Mouse (Mus musculus): Measurements from ENCODE around the gene S100a6.

S100a6 gene

DNA sequence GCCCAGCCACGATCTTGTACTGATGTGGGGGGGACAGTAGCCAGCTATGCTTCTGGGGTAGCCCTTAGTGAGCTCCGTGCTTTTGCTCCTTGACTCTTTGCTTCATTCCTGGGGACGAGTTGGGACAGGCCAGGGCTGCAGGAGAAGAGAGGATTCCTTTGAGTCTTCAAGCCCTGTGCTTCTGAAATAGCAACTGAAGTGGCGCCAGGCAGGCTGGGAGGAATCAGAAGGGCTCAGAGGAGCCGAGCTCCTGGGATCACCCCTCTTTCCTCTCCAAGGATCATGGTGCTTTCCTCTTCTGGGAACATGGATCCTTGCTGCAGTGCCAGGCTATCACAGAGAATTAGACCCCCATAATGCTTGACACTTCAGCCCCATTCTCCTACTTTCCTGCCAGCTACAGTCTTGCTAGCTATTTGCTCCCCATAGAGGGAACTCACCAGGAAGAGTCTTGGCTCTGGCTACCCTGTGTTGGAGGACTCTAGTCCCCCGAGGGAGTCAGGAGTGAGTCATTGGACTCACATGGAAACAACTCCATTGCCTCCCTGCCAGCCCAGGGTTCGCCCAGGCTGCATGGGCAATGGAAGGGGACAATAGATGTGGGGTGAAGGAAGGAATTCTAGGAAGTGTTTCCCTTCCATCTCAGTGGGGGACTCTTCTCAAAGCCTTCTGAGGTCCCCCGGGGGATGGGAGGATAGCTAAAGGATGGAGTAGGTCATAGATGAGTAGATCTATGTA, 12.1 kb upstream of the S100a6 start:
- DNase-seq (ENCODE audit: low spot score) = no peak

DNA sequence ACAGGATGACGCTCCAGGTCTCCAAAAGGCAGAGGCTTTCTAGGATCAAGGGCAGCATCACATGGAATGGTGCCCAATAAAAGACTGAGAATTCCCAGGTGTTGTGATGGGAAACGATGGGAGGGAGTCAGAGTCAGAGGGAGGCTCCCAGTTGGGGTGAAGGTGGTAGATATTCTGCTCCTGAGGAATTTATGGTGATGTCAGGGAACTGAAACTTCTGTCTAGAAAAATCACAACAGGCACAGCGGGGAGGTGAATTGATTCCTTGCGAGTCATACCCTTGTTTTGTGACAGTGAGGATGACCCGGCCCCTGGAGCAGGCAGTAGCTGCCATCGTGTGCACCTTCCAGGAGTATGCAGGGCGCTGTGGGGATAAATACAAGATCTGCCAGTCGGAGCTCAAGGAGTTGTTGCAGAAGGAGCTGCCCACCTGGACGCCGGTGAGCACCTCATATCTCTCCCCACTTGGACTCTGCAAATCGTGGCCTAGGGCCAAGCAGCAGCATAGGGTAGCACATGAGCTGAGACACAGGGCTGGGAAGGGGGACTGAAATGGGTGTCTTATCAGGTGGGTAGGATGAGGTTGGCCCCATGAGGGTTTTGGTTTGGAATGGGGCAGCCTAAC, 11.1 kb upstream of the S100a6 start, which contains the start of gene Gm42674:
Gene Gm42674 (plus strand): TSS at position 419 of the 625 bp plus-strand sequence.
- DNase-seq (ENCODE audit: low spot score) = no peak

DNA sequence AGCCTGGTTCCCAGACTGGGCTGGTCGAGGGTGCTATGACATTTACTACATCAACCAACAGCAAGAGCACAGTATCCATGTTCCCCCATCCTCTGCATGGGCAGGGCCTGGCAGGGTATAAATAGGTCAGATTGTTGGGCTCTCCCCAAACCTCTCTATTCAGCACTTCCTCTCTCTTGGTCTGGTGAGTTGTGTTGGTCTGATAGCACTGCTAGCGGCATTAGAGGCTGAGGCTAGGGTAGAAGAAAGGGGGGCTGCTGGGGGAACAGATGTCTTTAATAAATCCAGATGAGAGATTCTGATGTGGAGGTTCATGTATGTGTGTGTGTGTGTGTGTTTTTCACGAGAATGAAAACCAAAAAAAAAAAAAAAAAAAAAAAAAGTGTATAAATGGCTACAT, 9.1 kb upstream of the S100a6 start, which contains the start of gene S100a4:
Gene S100a4 (plus strand): TSS at position 149 of the 400 bp plus-strand sequence.
- no peak for DNase-seq (ENCODE audit: low spot score)

DNA sequence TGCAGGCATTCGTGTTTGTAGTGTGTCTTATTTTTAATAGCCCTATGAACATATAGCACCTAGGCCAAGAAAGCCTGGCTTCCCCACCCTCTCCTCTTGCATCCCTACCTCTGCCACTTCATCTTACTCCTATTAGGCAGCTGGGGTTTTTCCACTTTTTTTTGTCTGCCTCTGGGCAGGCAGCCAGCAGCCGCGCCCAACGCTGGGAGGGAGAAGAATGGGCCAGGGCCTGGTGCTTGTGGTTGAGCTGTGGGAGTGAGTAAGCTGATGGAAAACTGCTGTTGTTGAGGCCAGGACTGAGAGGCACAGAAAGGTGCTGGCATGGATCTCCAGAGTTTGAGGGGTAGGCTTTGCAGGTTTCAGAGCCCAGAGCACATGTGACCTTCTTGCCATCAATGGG, 8.3 kb upstream of the S100a6 start:
- DNase-seq (ENCODE audit: low spot score) = no peak

DNA sequence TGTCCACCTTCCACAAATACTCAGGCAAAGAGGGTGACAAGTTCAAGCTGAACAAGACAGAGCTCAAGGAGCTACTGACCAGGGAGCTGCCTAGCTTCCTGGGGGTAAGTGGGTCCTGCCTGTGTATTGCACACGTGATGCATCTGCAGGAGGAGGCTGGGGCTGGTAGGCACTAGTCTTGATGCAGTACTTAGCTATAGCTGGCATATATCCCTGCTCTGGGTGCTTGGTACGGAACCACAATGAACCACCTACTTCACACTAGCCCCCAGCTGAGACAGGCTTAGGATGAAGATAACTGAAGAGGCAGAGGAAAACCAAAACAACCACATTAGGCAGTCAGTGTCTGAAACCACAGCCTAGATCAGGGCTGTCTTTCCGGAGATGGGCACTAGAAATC, 7.6 kb upstream of the S100a6 start:
- DNase-seq (ENCODE audit: low spot score) = peak; percentile 38

DNA sequence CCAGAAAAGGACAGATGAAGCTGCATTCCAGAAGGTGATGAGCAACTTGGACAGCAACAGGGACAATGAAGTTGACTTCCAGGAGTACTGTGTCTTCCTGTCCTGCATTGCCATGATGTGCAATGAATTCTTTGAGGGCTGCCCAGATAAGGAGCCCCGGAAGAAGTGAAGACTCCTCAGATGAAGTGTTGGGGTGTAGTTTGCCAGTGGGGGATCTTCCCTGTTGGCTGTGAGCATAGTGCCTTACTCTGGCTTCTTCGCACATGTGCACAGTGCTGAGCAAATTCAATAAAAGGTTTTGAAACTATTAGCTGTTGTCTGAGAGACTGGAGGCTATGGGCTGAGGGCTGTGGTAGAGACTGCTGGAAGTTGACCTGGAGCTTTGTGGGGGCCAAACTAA, 6.9 kb upstream of the S100a6 start:
- DNase-seq (ENCODE audit: low spot score) = no peak

DNA sequence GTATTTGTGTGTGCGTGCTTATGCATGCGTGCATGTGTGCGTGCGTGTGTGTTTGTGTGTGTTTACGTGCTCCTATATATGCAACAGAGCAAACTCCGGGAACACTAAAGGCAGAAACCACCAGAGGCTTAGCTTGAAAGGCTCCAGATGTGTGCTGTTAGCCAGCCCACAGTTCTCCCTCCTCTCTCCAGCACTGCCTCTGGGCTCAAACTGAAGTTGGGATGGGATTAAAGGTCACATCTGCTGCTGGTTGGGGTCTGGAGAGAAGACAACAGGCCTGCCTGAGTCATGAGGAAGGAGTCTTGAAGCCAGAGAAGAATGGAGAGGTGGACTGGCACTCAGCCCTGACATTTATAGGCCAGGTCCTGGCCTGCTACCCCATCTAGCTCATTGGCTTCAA, 6.5 kb upstream of the S100a6 start:
- DNase-seq (ENCODE audit: low spot score) = no peak

DNA sequence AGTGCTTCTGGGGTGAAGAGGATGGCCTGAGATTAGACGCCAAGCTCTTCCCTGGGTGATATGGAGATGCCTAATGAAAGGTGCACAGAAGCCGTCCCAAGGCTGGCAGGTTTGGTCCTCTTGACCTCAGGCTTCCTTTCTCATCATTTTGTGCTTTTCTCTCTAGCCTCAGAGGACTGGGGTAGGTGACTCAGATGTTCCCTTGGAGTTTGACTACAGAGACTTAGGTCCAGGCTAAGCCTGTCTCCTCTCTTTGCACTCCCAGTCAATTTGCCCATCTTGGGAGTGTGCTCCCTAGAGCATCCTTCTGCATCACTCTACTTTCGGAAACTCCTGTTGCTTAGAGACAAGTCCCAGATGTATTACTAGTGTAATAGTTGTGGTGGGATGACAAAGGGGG, 5.3 kb upstream of the S100a6 start:
- DNase-seq (ENCODE audit: low spot score) = no peak

DNA sequence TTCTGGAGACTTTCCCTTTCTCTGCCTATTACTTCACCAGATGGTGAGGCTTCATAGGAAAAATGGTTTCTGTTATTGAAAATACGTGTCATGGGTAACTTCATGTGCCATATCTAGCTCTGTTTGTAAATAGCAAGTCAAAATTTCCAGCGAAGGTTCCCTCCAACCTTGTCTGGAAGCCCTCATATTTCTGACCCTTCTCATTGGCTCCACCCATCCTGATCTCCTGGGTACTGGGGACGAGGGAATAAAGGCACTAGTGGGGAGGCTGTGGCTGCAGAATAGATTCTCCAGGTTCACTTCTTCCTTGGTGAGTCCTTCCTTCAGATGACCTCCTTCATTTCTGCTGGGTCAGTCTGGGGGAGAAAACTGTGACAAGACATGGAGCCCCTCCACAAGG, 4.5 kb upstream of the S100a6 start, which contains the start of gene S100a5:
Gene S100a5 (plus strand): TSS at position 301 of the 400 bp plus-strand sequence.
- DNase-seq (ENCODE audit: low spot score) = no peak

DNA sequence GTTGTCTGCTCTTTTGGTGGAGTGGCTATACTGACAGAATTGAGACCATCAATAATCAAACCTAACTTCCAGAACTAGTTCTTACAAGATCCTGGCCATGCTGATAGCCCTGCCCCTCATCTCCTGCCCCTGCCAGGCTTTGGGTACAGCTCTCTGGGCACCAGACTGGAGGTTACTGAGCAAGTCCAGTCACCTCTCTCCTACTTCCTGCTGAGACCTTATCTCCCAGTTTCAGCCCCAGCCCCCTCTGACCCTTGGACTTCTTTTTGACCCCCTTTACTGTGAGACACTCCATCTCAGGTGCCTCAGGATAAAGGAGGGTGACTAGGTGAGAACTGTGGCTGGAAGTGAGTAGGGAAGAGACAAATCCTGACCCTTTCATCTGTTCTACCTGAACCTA, 3.6 kb upstream of the S100a6 start:
- no peak for DNase-seq (ENCODE audit: low spot score)

DNA sequence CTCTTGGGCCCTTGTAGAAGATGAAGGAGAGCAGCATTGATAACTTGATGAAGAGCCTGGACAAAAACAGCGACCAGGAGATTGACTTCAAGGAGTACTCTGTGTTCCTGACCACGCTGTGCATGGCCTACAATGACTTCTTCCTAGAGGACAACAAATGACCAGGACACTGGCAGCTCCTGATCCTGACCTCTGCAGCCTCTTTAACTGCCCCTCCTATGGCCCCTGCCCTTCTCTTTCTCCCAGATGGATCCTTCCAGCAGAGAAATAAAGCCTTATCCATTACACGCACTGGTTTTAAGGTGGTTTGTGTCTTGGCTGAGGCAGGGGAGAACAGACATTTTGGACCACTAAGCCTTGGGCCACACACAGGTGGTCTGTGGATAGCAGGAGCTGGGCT, 1.2 kb upstream of the S100a6 start:
- DNase-seq (ENCODE audit: low spot score) = no peak

DNA sequence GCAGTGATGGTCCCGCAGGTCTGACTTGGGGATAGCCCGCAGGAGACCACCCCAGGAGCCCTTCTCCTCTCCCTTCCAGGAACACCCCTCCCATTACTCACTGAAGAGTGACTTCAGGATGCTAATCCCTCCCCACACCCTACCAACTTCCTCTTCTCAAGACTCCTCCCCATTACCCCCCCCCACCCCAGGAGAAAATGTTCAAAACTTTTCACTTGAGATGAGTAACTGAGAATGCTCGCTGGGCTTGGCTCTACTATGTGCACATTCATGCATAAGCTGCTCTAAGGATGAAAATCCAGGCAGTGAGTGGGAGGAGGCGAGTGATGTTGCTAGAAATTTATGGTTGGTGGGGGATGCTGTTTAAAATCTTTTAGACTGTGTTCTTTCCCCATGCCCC, 621 bp upstream of the S100a6 start:
- no peak for DNase-seq (ENCODE audit: low spot score)

DNA sequence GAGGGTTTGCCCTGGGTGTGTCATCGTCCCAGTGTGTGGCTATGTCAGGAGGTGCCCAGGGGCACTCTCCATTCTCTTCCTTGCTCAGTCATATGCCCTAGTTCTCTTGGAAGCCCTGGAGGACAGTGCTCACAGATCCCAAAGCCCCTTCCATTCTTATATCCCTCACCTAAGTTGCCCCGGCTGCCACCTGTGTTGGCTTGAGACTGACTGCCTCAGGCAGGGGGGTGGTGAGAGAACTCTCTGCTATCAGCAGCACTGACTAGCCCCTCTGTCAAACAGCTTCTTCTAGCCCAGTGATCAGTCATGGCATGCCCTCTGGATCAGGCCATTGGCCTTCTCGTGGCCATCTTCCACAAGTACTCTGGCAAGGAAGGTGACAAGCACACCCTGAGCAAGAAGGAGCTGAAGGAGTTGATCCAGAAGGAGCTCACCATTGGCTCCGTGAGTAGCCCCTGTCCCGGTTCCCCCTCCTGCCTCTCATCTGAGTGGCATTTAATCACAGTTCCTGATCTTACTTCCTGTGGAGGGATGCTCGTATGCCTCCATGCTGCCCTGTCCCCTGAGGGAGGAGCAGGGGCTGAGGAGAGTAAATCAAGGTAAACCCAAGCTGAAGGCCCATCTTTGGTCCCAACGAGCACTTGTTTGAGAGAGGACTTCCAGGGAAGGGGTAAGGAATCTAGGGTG, 922 bp downstream of the S100a6 start:
- DNase-seq (ENCODE audit: low spot score) = no peak

DNA sequence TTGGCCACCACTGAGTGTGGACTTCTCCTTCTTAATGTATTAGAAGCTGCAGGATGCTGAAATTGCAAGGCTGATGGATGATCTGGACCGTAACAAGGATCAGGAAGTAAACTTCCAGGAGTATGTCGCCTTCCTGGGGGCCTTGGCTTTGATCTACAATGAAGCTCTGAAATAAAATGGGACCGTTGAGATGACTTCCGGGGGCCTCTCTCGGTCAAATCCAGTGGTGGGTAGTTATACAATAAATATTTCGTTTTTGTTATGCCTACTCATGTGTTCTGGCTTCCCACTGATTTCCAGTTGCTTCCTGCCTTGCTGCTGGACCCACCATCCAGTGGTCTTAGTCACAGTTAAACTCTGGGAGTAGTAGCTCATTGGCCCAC, 1.5 kb downstream of the S100a6 start:
- no peak for DNase-seq (ENCODE audit: low spot score)

DNA sequence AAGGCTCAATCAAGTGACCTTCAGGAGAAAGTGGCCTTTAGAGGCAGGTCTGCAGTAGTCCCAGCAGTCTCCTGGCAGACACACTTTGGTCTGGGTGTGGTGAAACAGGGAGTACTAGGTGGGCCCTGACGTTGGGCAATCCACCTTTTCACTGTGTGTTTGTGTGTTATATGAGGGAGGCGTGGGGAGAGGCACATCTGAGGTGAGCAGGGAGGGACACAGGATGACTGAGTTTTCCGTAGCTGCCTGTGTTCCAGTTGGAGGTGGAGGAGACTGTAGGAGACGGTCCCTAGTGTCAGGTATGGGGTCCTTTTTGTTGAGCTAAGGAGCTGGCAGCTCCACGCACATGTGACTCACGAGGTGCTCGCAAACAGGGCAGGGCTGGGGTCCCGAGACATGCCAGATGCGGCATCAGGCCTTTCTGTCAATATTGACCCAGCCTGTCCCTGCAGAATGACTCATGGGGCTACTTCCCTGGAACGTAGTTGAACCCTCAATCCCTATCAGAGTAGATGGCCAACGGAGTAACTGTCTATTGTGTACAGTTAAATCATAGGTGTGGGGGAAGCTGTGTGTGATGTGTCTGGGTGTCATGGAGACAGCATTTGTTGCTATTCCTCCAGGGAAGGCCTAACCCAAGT, 2.0 kb downstream of the S100a6 start:
- no peak for DNase-seq (ENCODE audit: low spot score)

DNA sequence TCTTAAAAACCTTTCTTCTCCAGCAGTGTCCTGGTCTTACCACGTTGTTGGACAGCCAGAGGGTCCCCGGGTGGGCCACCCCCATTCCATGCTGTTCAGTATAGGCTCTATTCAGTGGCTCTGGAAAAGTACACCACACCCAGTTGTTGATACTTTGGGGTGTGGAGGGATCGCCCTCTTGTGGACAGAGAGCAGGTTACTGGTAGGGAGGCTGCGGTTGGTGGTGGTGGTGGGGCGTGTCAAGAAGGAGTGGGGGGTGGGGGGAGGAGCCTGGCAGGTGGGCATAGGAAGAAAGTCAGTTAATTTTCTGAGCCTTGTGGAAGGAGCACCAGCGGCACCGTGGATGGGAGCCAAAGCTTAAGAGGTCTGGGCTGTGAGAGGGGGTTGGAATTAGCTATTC, 2.7 kb downstream of the S100a6 start:
- DNase-seq (ENCODE audit: low spot score) = peak; percentile 77

DNA sequence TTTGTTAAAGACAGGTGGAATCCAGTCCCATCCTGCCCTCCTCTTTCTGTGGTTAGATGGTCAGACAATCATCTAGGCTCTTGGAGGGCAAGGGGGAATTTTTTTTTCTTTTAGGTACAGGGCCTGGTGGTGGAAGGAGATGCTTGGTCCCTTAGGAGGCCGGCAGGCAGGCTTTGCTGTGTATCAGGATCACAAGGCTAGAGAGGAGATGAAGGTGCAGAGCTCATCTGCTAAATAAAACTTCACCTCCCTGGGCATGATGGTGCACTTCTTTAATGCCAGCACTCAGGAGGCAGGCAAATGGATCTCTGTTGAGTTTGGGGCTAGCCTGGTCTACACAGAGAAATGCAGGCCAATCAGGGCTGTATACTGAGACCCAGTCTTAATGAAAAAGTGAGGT, 3.2 kb downstream of the S100a6 start:
- DNase-seq (ENCODE audit: low spot score) = no peak

DNA sequence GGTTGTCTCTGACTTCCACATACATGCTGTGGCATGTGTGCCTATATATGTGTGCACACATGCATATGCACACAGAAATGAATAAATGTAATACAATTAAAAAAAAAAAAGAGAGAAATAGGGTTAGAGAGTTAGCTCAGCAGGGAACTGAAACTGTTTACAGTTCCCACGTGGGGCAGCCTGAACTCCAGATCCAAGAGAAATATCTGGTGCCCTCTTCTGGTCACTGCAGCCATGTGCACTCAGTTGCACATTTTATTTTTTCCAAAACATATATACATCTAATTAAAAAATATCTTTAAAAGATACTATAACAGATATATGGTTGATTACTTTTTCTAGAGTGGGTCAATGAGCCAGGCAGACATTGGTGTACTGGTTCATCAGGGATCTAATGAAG, 4.9 kb downstream of the S100a6 start:
- DNase-seq (ENCODE audit: low spot score) = no peak

DNA sequence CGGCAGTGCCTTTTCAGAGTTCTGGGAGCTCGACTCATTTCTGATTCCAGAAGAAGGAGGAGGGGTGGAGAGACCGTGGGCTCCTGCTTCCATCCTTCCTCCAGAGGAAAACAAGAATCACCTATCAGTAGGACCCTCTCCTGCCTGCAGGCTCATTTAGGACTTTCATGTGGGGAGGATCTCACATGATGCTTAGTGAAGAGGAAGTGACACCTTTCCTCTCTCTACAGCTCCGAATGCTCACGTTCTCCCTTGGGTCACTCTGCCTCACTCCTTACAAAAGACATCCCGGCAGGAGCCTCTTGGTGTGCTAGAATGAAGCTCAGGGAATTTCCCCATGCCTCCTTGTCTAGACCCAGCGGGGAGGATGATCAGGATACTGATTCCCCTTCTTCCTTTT, 8.9 kb downstream of the S100a6 start:
- no peak for DNase-seq (ENCODE audit: low spot score)

DNA sequence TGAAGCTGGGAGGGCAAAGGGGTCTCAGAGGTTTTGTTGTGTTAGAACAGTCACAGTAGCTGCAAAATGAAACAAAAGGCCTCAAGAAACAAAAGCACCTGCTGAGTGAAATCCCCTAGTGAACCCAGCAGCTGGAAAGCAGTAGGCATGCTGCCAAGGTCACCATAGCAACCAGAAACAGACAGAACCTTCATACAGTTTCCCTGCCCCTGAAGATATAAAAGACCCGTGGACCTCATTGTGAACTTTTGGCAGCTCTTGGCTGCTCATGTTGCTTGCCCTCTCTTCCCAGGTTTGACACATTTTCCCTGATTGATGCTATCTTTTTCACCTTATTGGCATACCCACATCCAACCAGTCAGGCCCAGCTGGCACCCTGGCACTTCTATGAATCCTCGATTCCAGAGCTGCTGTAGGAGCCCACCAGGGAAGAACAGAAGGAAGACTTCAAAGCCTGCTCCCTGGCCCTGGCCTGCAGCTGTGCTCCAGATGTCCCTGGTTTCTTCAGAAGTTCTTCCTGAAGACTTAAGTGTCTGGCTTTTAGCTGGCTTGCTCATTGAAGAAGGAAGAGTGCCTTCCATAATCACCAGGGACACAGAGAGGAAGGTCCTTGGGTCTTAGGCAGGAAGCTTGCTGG, 10.9 kb downstream of the S100a6 start:
- peak; percentile 49 for DNase-seq (ENCODE audit: low spot score)

DNA sequence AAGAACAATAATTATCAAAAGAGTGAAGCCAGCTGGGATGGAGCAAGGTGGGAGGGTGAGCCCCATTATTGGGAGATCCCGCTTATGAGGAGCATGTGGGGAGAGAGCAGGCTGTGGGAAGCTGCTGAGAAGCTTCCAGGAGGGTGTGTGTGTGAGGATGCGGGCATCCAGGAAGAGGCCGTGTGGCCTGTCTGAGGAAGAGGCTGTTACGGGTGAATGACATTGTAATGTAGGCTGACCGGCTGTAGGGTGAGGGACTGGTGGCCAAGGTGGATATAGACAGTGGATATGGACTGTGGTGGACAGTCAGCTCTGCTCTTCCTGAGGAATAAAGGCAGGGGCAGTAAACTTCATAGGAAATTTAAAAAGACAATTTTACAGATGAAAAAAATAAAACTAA, 12.8 kb downstream of the S100a6 start:
- no peak for DNase-seq (ENCODE audit: low spot score)
